Mouse (Mus musculus): Measurements from ENCODE around the gene Pira2. TPM values are rescaled to one million over a fixed set of nuclear protein-coding genes. Genes with fewer than 3 reads are reported as not detected.

Gene Pira2
- polyA plus RNA-seq, 1 experiment from 2014 or later = not detected

Other genes starting within 250 kb of the Pira2 start
- gene Oscar, start 228.9 kb downstream of the Pira2 start, polyA plus RNA-seq (2014; fragmentation: Nextera tagmentation; extraction: Ambion mirVana) = 0.18 and 0.31 TPM in 2 replicates
- gene Ndufa3, start 227.7 kb downstream of the Pira2 start, polyA plus RNA-seq (2014; fragmentation: Nextera tagmentation; extraction: Ambion mirVana) = 343 and 344 TPM in 2 replicates
- gene Tfpt, start 215.1 kb downstream of the Pira2 start, polyA plus RNA-seq (2014; fragmentation: Nextera tagmentation; extraction: Ambion mirVana) = 28.5 and 28.9 TPM in 2 replicates
- 124 and 136 TPM in 2 replicates for gene Prpf31, start 215.1 kb downstream of the Pira2 start, polyA plus RNA-seq (2014; fragmentation: Nextera tagmentation; extraction: Ambion mirVana)
- 50.9 and 58.3 TPM in 2 replicates for gene Cnot3, start 199.8 kb downstream of the Pira2 start, polyA plus RNA-seq (2014; fragmentation: Nextera tagmentation; extraction: Ambion mirVana)
- gene Leng1, start 179.2 kb downstream of the Pira2 start, polyA plus RNA-seq (2014; fragmentation: Nextera tagmentation; extraction: Ambion mirVana) = 16.4 and 20.9 TPM in 2 replicates
- gene Tmc4, start 167.5 kb downstream of the Pira2 start, polyA plus RNA-seq (2014; fragmentation: Nextera tagmentation; extraction: Ambion mirVana) = 3.0 and 4.4 TPM in 2 replicates
- gene Tsen34, start 152.2 kb downstream of the Pira2 start, polyA plus RNA-seq (2014; fragmentation: Nextera tagmentation; extraction: Ambion mirVana) = 204 and 207 TPM in 2 replicates
- 22.2 and 25.1 TPM in 2 replicates for gene Mboat7, start 151.5 kb downstream of the Pira2 start, polyA plus RNA-seq (2014; fragmentation: Nextera tagmentation; extraction: Ambion mirVana)
- gene Rps9, start 141.1 kb downstream of the Pira2 start, polyA plus RNA-seq (2014; fragmentation: Nextera tagmentation; extraction: Ambion mirVana) = 1,221 and 1,232 TPM in 2 replicates
- 0.08 TPM in 1 of 2 replicates, not detected in the other for gene Pirb, start 124.7 kb downstream of the Pira2 start, polyA plus RNA-seq (2014; fragmentation: Nextera tagmentation; extraction: Ambion mirVana)
- not detected in 2 replicates for gene Gm15448, start 19.4 kb downstream of the Pira2 start, polyA plus RNA-seq (2014; fragmentation: Nextera tagmentation; extraction: Ambion mirVana)
- not detected in 2 replicates for gene Gm14548, start 53.1 kb upstream of the Pira2 start, polyA plus RNA-seq (2014; fragmentation: Nextera tagmentation; extraction: Ambion mirVana)
- gene Lilra6, start 70.5 kb upstream of the Pira2 start, polyA plus RNA-seq (2014; fragmentation: Nextera tagmentation; extraction: Ambion mirVana) = not detected in 2 replicates
- 2.6 and 3.0 TPM in 2 replicates for gene Lair1, start 218.2 kb upstream of the Pira2 start, polyA plus RNA-seq (2014; fragmentation: Nextera tagmentation; extraction: Ambion mirVana)